14 mouse cellular contexts compared by ENCODE assay signal in genomic region chr8:107960466-107960865, GRCm38 (mm10). TPM values are rescaled to one million over a fixed set of nuclear protein-coding genes. Genes with fewer than 3 reads are reported as not detected.
DNase-seq lines count a peak whose midpoint lies in the region; ATAC-seq lines count a peak whose summit lies in the region.
"Had no signal": no experiment of that assay in that cellular context is flagged by ENCODE, and none has a peak within 500 bp of the region (broad histone marks: within the 10 kb centered on the region; RNA-seq: fewer than 3 reads in every experiment).

No protein-coding gene starts in this region.

- H3K36me3 ChIP-seq in forebrain, embryonic 16.5 days (ENCODE audit: control insufficient read depth, insufficient read depth): no peaks in the 10 kb centered on the region
- no peaks in the 10 kb centered on the region for H3K36me3 ChIP-seq in forebrain, embryonic 15.5 days
- no peaks in the 10 kb centered on the region for H3K36me3 ChIP-seq in lung, embryonic 15.5 days
- no peaks in the 10 kb centered on the region for H3K36me3 ChIP-seq in limb, embryonic 12.5 days
- no peaks in the 10 kb centered on the region for H3K36me3 ChIP-seq in stomach, embryonic 15.5 days

- H3K9me3 ChIP-seq in forebrain, embryonic 16.5 days (ENCODE audit: control insufficient read depth, low read length): no peaks in the 10 kb centered on the region
- no peaks in the 10 kb centered on the region for H3K9me3 ChIP-seq in forebrain, embryonic 15.5 days
- H3K9me3 ChIP-seq in lung, embryonic 15.5 days: no peaks in the 10 kb centered on the region
- no peaks in the 10 kb centered on the region for H3K9me3 ChIP-seq in limb, embryonic 12.5 days
- no peaks in the 10 kb centered on the region for H3K9me3 ChIP-seq in stomach, embryonic 15.5 days

- DNase-seq in lung, postnatal 10 days: no peak
- DNase-seq in urinary bladder, postnatal 36 days (ENCODE audit: low spot score in 2 of 2): no peak
- no peak for DNase-seq in cerebellum, adult 11-12 months
- DNase-seq: adrenal gland, adult 8-10 months; cerebellum, postnatal 14 days; heart, adult 18-20 months; heart, postnatal 14 days; kidney, adult 9 months had no signal

- H3K9ac ChIP-seq in forebrain, embryonic 16.5 days (replicated peaks; ENCODE audit: low read depth, low read length): no peak overlapping the region
- no peak overlapping the region for H3K9ac ChIP-seq in forebrain, embryonic 15.5 days (replicated peaks)
- no peak overlapping the region for H3K9ac ChIP-seq in lung, embryonic 15.5 days
- H3K9ac ChIP-seq in limb, embryonic 12.5 days (replicated peaks): no peak overlapping the region
- H3K9ac ChIP-seq in stomach, embryonic 15.5 days: no peak overlapping the region

- no peak for ATAC-seq in forebrain, embryonic 16.5 days
- ATAC-seq in forebrain, embryonic 15.5 days (replicated peaks): no peak
- peak; percentile 77; the same call in 1 of the 2 replicates for ATAC-seq in lung, embryonic 15.5 days (ENCODE audit: borderline replicate concordance, extremely low read depth, low FRiP score, low TSS enrichment)
- ATAC-seq in limb, embryonic 12.5 days (ENCODE audit: insufficient number of reproducible peaks, insufficient read depth, low FRiP score, low TSS enrichment, low read depth): no peak
- no peak for ATAC-seq in stomach, embryonic 15.5 days (ENCODE audit: insufficient read depth, low FRiP score, low read depth)

- H3K27ac ChIP-seq in forebrain, embryonic 16.5 days (ENCODE audit: low read length): no peak overlapping the region
- H3K27ac ChIP-seq in forebrain, embryonic 15.5 days (replicated peaks): no peak overlapping the region
- H3K27ac ChIP-seq in lung, embryonic 15.5 days: no peak overlapping the region
- H3K27ac ChIP-seq in limb, embryonic 12.5 days: 0 out of 2 replicates have a peak overlapping the region, but pooled peaks have one; percentile 51
- no peak overlapping the region for H3K27ac ChIP-seq in stomach, embryonic 15.5 days
- H3K27ac ChIP-seq: macrophage had no signal

- WGBS in forebrain, embryonic 16.5 days: 43% methylated on average over 11 of the region's 11 CpGs
- WGBS in forebrain, embryonic 15.5 days: 53% methylated on average over 11 of the region's 11 CpGs
- WGBS in lung, embryonic 15.5 days: 28% methylated on average over 11 of the region's 11 CpGs
- WGBS in limb, embryonic 12.5 days: 21% methylated on average over 11 of the region's 11 CpGs
- 27% methylated on average over 11 of the region's 11 CpGs for WGBS in stomach, embryonic 15.5 days

- H3K4me3 ChIP-seq in forebrain, embryonic 16.5 days (replicated peaks; ENCODE audit: low read length): no peak overlapping the region
- H3K4me3 ChIP-seq in forebrain, embryonic 15.5 days: no peak overlapping the region
- peak overlapping the region; percentile 0; the same call in 1 of the 2 replicates for H3K4me3 ChIP-seq in lung, embryonic 15.5 days
- H3K4me3 ChIP-seq in limb, embryonic 12.5 days (replicated peaks): no peak overlapping the region
- H3K4me3 ChIP-seq in stomach, embryonic 15.5 days (replicated peaks): no peak overlapping the region

- H3K27me3 ChIP-seq in forebrain, embryonic 16.5 days (replicated peaks; ENCODE audit: control insufficient read depth, insufficient read depth, low read length): no peaks in the 10 kb centered on the region
- H3K27me3 ChIP-seq in forebrain, embryonic 15.5 days: 0 out of 2 replicates have a peak, but pooled peaks cover 2% of the 10 kb centered on the region
- H3K27me3 ChIP-seq in lung, embryonic 15.5 days: no peaks in the 10 kb centered on the region
- no peaks in the 10 kb centered on the region for H3K27me3 ChIP-seq in limb, embryonic 12.5 days
- no peaks in the 10 kb centered on the region for H3K27me3 ChIP-seq in stomach, embryonic 15.5 days (replicated peaks)

- H3K4me2 ChIP-seq in forebrain, embryonic 16.5 days (ENCODE audit: low read length): peak overlapping the region; percentile 9; the same call in 1 of the 2 replicates
- no peak overlapping the region for H3K4me2 ChIP-seq in forebrain, embryonic 15.5 days (replicated peaks)
- peak overlapping the region; percentile 42 for H3K4me2 ChIP-seq in lung, embryonic 15.5 days
- peak overlapping the region; percentile 16 for H3K4me2 ChIP-seq in limb, embryonic 12.5 days
- peak overlapping the region; percentile 23; the same call in 1 of the 2 replicates for H3K4me2 ChIP-seq in stomach, embryonic 15.5 days

- H3K4me1 ChIP-seq in forebrain, embryonic 16.5 days (replicated peaks; ENCODE audit: control insufficient read depth, insufficient read depth, low read length): peaks cover 15% of the 10 kb centered on the region
- H3K4me1 ChIP-seq in forebrain, embryonic 15.5 days: peaks cover 18% of the 10 kb centered on the region
- 0 out of 2 replicates have a peak, but pooled peaks cover 3% of the 10 kb centered on the region for H3K4me1 ChIP-seq in lung, embryonic 15.5 days
- H3K4me1 ChIP-seq in limb, embryonic 12.5 days (replicated peaks): peaks cover 22% of the 10 kb centered on the region
- H3K4me1 ChIP-seq in stomach, embryonic 15.5 days: peaks cover 5% of the 10 kb centered on the region; the same call in 1 of the 2 replicates

RNA-seq across cellular contexts. Expression of gene Zfhx3, which starts 18.0 kb away (rescaled TPM):
- polyA plus RNA-seq in forebrain, embryonic 16.5 days (2015; fragmentation: Nextera tagmentation; extraction: Ambion mirVana): 8.7 and 14.6 TPM in 2 replicates
- 14.8 and 14.9 TPM in 2 replicates for polyA plus RNA-seq in forebrain, embryonic 15.5 days (2015; fragmentation: Nextera tagmentation; extraction: Ambion mirVana)
- polyA plus RNA-seq in lung, embryonic 15.5 days (2015; fragmentation: Nextera tagmentation; extraction: Ambion mirVana): 14.8 and 15.0 TPM in 2 replicates
- polyA plus RNA-seq in limb, embryonic 12.5 days (2016; fragmentation: Nextera tagmentation; extraction: Ambion mirVana): 50.6 and 53.0 TPM in 2 replicates
- 12.9 and 14.3 TPM in 2 replicates for polyA plus RNA-seq in stomach, embryonic 15.5 days (2015; fragmentation: Nextera tagmentation; extraction: Ambion mirVana)
